Mouse (Mus musculus) heart, adult 2 months (tissue): ENCODE results near the gene Ndufs5. TPM values are rescaled to one million over a fixed set of nuclear protein-coding genes. Genes with fewer than 3 reads are reported as not detected.

Experiments used
- DNase-seq, 2 experiments: peaks; one replicate each; pipeline ENCODE4 v3.0.0; 2021
- H3K27ac ChIP-seq: fragments of 200-600 bp; 2 replicates; pipeline ENCODE4 v1.8.1; 2022
- H3K27me3 ChIP-seq: fragments of 200-500 bp; 2 replicates; pipeline ENCODE4 v1.6.1; 2012; ENCODE audit warnings: mild to moderate bottlenecking, low read length, inconsistent platforms, mixed read lengths; ENCODE audit not compliant: control insufficient read depth, insufficient read depth
- H3K36me3 ChIP-seq: fragments of 200-500 bp; 2 replicates; pipeline ENCODE4 v1.6.1; 2012; ENCODE audit warnings: low read length, inconsistent platforms; ENCODE audit not compliant: control insufficient read depth, insufficient read depth
- H3K4me1 ChIP-seq: fragments of 200-500 bp; 2 replicates; pipeline ENCODE4 v1.6.1; 2011; ENCODE audit warnings: low read length; ENCODE audit not compliant: control insufficient read depth, insufficient read depth
- H3K4me3 ChIP-seq: fragments of 200-600 bp; 2 replicates; pipeline ENCODE4 v1.8.1; 2022
- H3K79me2 ChIP-seq: fragments of 200-500 bp; replicated peaks from 2 replicates; pipeline ENCODE4 v1.6.1; 2012; ENCODE audit warnings: mild to moderate bottlenecking, inconsistent platforms, low read length, moderate library complexity, mixed read lengths; ENCODE audit not compliant: control insufficient read depth, insufficient read depth
- H3K9ac ChIP-seq: fragments of 200-500 bp; 2 replicates; pipeline ENCODE4 v1.6.1; 2012; ENCODE audit warnings: low read depth, mild to moderate bottlenecking, control low read depth, inconsistent platforms, low read length, mixed read lengths
- CTCF ChIP-seq: fragments of 200-600 bp; IDR thresholded peaks from 2 replicates; pipeline ENCODE4 v1.8.1; 2022; ENCODE audit warnings: antibody characterized with exemption, mild to moderate bottlenecking, moderate library complexity
- EP300 ChIP-seq: fragments of 200-500 bp; IDR thresholded peaks from 2 replicates; pipeline ENCODE4 v1.6.1; 2011; ENCODE audit warnings: low read depth, low read length, control low read depth; ENCODE audit not compliant: insufficient read depth
- POLR2A ChIP-seq: fragments of 200-500 bp; IDR thresholded peaks from 2 replicates; pipeline ENCODE4 v1.6.1; 2011; ENCODE audit warnings: mild to moderate bottlenecking, low read depth, low read length, control low read depth; ENCODE audit not compliant: insufficient read depth
- WGBS: fragments of 180-500 bp; shearing (Covaris S2); methylation state at CpG from one replicate; pipeline ENCODE4 v1.1.7; 2018; 5-methylcytosine and 5-hydroxymethylcytosine counted together
- intact Hi-C: fragments of 180-260 bp; cut with DNase I; formaldehyde crosslinking; loops from one replicate; pipeline ENCODE4 v1.15.1; 2025
- polyA plus RNA-seq: library from polyadenylated mRNA; depleted of rRNA; stranded (reverse); fragments of >200 nt; gene quantifications from 2 replicates; pipeline ENCODE4 v1.2.3, GENCODE M21; 2012
- total RNA-seq, 2 experiments: library from RNA; stranded (reverse); gene quantifications; 2 replicates each; pipeline ENCODE4 v1.2.3; 2021

Gene Ndufs5
- total and polyA plus RNA-seq, 3 experiments = 197 to 474 (median 410) TPM

DNA sequence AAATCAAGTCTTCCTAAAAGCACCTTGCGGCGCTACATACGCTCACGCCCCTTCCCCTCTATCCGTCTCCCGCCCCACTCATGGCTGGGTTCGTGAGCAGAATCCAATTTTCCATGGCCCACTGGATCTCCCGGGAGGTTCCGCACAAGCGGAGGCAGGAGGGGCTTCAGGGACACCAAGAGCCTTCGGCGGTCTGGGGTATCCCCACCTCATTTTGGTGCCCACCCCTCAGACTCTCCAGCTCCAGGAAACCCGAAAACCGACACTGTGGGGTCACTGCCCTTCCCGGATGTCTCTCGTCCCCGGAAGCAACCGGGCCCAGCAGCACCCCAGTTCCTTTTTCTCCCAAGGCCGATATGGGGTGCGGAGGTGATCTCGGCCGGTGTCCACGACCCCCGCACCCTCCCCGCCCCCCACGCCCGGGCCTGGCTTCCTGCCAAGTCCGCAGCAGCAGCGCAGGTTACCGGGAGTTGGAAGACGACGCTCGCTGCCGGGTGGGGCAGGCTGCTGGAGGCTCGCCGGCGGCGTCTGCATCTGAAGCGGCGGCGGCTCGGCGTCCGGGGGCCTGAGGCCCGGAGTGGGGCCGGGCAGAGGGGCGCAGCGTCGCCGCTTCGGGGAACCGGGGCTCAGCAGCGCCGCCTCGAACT lies 31.6 kb upstream of the Ndufs5 start:
- H3K27me3 ChIP-seq = no peaks in the 10 kb centered on the region
- peak overlapping the region; percentile 88 for H3K4me3 ChIP-seq
- under 1% methylated on average over 55 of the region's 55 CpGs for WGBS
- H3K4me1 ChIP-seq = peaks cover 9% of the 10 kb centered on the region
- H3K27ac ChIP-seq = peak overlapping the region; percentile 81
- peaks cover 6% of the 10 kb centered on the region; the same call in 1 of the 2 replicates for H3K79me2 ChIP-seq
- peak overlapping the region; percentile 93 for H3K9ac ChIP-seq
- intact Hi-C loops = loop anchor here (1.0 to 2.0 kb wide), 2 partner anchors 32 to 155 kb away; partner anchors contain the start of gene Mycbp
- H3K36me3 ChIP-seq = peaks cover 12% of the 10 kb centered on the region
- DNase-seq = no peak
- TF ChIP-seq CTCF (no peak), POLR2A (no peak), EP300 (no peak)

DNA sequence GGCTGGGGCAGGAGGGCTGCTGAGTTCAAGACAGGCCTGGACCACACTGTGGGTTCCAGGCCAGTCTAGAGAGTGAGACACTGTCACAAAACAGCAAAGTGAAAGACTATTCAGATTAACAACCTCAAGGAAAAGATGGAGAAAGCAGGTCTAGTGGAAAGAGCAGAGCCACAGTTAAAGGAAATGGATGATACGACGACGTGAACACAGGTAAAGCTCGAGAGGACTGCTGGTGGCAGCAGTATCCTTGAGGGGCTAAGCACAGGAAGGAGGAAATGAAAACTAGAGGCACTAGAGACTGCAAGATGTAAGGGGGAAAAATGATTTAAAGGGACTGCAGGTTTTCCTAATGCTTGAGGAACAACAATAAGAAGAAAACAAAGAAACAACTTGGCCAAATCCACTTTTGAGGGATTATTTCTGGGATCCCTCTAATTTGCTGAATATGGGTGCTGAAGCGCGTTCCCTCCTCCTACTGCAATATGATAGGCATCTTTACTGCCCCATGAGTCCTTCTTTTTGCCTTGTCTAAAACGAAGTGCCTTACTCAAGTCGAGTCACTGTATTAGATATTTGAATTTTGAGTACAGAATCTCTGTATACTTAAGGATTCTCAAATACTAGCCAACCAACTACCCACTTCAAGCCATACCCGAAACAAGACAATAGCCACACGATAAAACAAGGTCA lies 30.9 kb upstream of the Ndufs5 start:
- Histone ChIP-seq H3K4me3 (peak overlapping the region; percentile 88), H3K36me3 (peaks cover 12% of the 10 kb centered on the region), H3K9ac (peak overlapping the region; percentile 93; the same call in 1 of the 2 replicates), H3K79me2 (peaks cover 6% of the 10 kb centered on the region), H3K27ac (peak overlapping the region; percentile 81; the same call in 1 of the 2 replicates), H3K4me1 (peaks cover 9% of the 10 kb centered on the region), H3K27me3 (no peaks in the 10 kb centered on the region)
- no peak for DNase-seq
- 9% methylated on average over 10 of the region's 10 CpGs for WGBS
- intact Hi-C loops = no loop called here
- TF ChIP-seq EP300 (no peak), POLR2A (no peak), CTCF (no peak)

DNA sequence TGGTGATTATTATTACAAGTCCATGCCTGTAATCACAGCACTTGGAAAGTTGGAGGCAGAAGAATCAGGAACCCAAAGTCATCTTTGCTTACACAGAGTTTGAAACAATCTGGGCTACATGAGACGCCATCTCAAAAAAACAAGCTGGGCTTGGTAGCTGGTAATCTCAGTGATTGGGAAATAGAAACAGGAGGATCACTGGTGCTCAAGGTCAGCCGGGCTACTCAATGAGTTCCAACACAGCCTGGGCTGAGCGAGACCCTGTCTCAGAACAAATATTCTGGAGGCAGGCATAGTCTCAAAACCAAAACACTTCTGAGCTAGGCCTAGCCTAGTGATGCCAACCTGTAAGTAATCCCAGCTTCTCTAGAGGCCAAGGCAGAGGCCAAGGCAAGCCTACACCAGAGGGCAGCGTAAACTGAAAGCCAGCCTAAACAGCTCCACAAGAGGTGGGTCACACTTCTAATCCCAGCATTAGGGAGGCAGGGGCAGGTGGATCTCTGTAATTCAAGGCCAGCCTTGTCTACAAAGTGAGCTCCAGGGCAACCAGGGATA lies 27.3 kb upstream of the Ndufs5 start:
- Histone ChIP-seq H3K4me3 (no peak overlapping the region), H3K36me3 (peaks cover 12% of the 10 kb centered on the region), H3K9ac (no peak overlapping the region), H3K27me3 (no peaks in the 10 kb centered on the region), H3K79me2 (peaks cover 7% of the 10 kb centered on the region), H3K27ac (no peak overlapping the region), H3K4me1 (peaks cover 7% of the 10 kb centered on the region)
- intact Hi-C loops = no loop called here
- TF ChIP-seq CTCF = no peak
- TF ChIP-seq EP300 = no peak
- no peak for TF ChIP-seq POLR2A
- no peak for DNase-seq
- 86% methylated on average over 4 of the region's 4 CpGs for WGBS

DNA sequence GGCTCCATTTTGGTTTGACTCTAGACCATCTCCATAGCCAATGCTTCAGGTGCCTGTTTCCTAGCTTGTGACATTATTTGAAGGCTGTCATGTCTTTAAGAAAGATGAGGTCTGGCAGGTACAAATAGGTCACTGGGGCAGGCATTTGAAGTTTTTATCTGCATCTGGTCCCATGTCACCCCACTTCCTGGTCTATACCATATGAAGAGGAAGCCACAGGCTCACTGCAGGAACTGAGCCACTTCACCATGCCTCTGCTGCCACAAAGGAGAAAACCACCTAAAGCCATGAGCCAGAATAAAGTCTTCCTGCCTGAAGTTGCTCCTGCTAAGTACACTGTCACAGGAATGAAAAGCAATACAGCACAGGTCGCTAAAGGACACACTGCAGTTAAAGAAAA lies 24.9 kb upstream of the Ndufs5 start:
- no peaks in the 10 kb centered on the region for H3K27me3 ChIP-seq
- peaks cover 9% of the 10 kb centered on the region for H3K36me3 ChIP-seq
- H3K4me3 ChIP-seq = no peak overlapping the region
- intact Hi-C loops = no loop called here
- H3K9ac ChIP-seq = no peak overlapping the region
- TF ChIP-seq POLR2A = no peak
- no peak for TF ChIP-seq CTCF
- no peak for TF ChIP-seq EP300
- H3K4me1 ChIP-seq = peaks cover 3% of the 10 kb centered on the region; the same call in 1 of the 2 replicates
- H3K79me2 ChIP-seq = peaks cover 3% of the 10 kb centered on the region
- DNase-seq = no peak
- 84% methylated on average over 1 of the region's 1 CpGs for WGBS
- no peak overlapping the region for H3K27ac ChIP-seq

- H3K27me3 ChIP-seq = no peaks in the 10 kb centered on the region
- no peak overlapping the region for H3K27ac ChIP-seq
- 92% methylated on average over 4 of the region's 4 CpGs for WGBS
- H3K9ac ChIP-seq = no peak overlapping the region
- H3K79me2 ChIP-seq = peaks cover 1% of the 10 kb centered on the region; the same call in 1 of the 2 replicates
- TF ChIP-seq CTCF (no peak), POLR2A (no peak), EP300 (no peak)
- intact Hi-C loops = no loop called here
- no peaks in the 10 kb centered on the region; the same call in 1 of the 2 replicates for H3K36me3 ChIP-seq
- H3K4me1 ChIP-seq = no peaks in the 10 kb centered on the region
- no peak overlapping the region for H3K4me3 ChIP-seq
- DNase-seq = no peak
Measured at GRCm38 (mm10) chr4:123738708-123739107, 20.7 kb upstream of the Ndufs5 start.

DNA sequence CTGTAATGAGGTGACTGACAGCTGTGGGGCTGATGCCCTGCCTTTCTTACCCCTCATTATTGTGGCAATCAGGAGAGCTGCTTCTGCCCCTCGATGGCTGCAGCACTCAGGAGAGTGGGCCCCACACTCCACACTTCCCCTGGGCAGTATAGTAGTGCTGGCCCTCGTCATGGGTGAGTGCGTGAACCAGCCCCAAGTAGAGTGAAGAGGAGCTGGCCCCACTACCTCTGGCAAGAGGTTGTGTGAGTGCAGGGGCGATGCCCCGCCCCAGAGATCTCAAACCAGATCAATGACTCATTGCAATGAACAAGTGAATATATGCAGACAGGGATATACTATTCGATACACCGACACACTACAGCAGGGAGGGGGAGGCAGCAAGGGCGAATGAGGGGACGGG lies 15.5 kb upstream of the Ndufs5 start:
- no peak for TF ChIP-seq CTCF
- TF ChIP-seq POLR2A = no peak
- no peak for TF ChIP-seq EP300
- Histone ChIP-seq H3K4me3 (no peak overlapping the region), H3K36me3 (no peaks in the 10 kb centered on the region), H3K79me2 (no peaks in the 10 kb centered on the region), H3K9ac (no peak overlapping the region), H3K27me3 (no peaks in the 10 kb centered on the region), H3K4me1 (no peaks in the 10 kb centered on the region), H3K27ac (no peak overlapping the region)
- no peak for DNase-seq
- intact Hi-C loops = no loop called here
- WGBS = 90% methylated on average over 9 of the region's 9 CpGs
